Comparison of ENCODE assay signal across 17 mouse cellular contexts in genomic region chr15:103005797-103006196, GRCm38 (mm10). TPM values are rescaled to one million over a fixed set of nuclear protein-coding genes. Genes with fewer than 3 reads are reported as not detected.
A peak's percentile ranks its signal among the peaks of the same experiment; 100 is the strongest.
DNase-seq lines count a peak whose midpoint lies in the region; ATAC-seq and TF ChIP-seq lines count a peak whose summit lies in the region.
"Had no signal": no experiment of that assay in that cellular context is flagged by ENCODE, and none has a peak within 500 bp of the region (broad histone marks: within the 10 kb centered on the region; RNA-seq: fewer than 3 reads in every experiment).

No protein-coding gene starts in this region.

- WGBS in intestine, embryonic 16.5 days, result 17% methylated on average over 5 of the region's 5 CpGs

- H3K4me3 ChIP-seq in C2C12 (ENCODE audit: insufficient read depth, poor library complexity, severe bottlenecking), result no peak overlapping the region
- H3K4me3 ChIP-seq in intestine, embryonic 16.5 days (ENCODE audit: low read length), result peak overlapping the region; percentile 25
- peak overlapping the region; percentile 20 for H3K4me3 ChIP-seq in myocyte
- H3K4me3 ChIP-seq: midbrain, embryonic 12.5 days had no signal

- no peak for TF ChIP-seq POLR2A in myocyte (IDR thresholded peaks at IDR 0.05; ENCODE audit: insufficient read length, low read depth)

- peak overlapping the region; percentile 32 for H3K4me2 ChIP-seq in intestine, embryonic 16.5 days (ENCODE audit: low read depth, low read length)
- H3K4me2 ChIP-seq in myocyte (ENCODE audit: low read depth), result peak overlapping the region; percentile 98
- H3K4me2 ChIP-seq: midbrain, embryonic 12.5 days had no signal

- H3K79me2 ChIP-seq in C2C12 (ENCODE audit: control insufficient read depth, insufficient read depth) (peaks cover 96% of the 10 kb centered on the region), myocyte (ENCODE audit: control insufficient read depth, insufficient read depth) (peaks cover 92% of the 10 kb centered on the region)

- H3ac ChIP-seq in C2C12 (ENCODE audit: control insufficient read depth, insufficient read length, low read depth) (peak overlapping the region; percentile 15), myocyte (ENCODE audit: control insufficient read depth, insufficient read length) (peak overlapping the region; percentile 26)

- H3K27me3 ChIP-seq in C2C12 (ENCODE audit: control insufficient read depth, insufficient read depth, insufficient read length) (no peaks in the 10 kb centered on the region), myocyte (ENCODE audit: control insufficient read depth, insufficient read depth, insufficient read length) (no peaks in the 10 kb centered on the region)
- peaks cover 87% of the 10 kb centered on the region for H3K27me3 ChIP-seq in intestine, embryonic 16.5 days (replicated peaks; ENCODE audit: control insufficient read depth, insufficient read depth, low read length)

- peak overlapping the region; percentile 80 for H3K27ac ChIP-seq in intestine, embryonic 16.5 days (ENCODE audit: low read length)
- H3K27ac ChIP-seq: liver, embryonic 14.5 days; midbrain, embryonic 12.5 days had no signal

- peak overlapping the region; percentile 63 for H3K9ac ChIP-seq in intestine, embryonic 16.5 days (ENCODE audit: low read depth, low read length)
- H3K9ac ChIP-seq: liver, embryonic 14.5 days; midbrain, embryonic 12.5 days had no signal

- peaks cover 14% of the 10 kb centered on the region for H3K4me1 ChIP-seq in intestine, embryonic 16.5 days (ENCODE audit: control insufficient read depth, insufficient read depth, low read length)
- H3K4me1 ChIP-seq: midbrain, embryonic 12.5 days had no signal

- no peak for ATAC-seq in intestine, embryonic 16.5 days
- ATAC-seq: inflammation-experienced regulatory T-cells, adult 6 months had no signal

- peak; percentile 16 for DNase-seq in embryo, embryonic 10 days (ENCODE audit: low spot score)
- DNase-seq in embryo, embryonic 9.5 days (ENCODE audit: extremely low spot score), result no peak
- no peak for DNase-seq in liver
- DNase-seq in left cerebral cortex, adult 8-10 months (ENCODE audit: low spot score in 2 of 2), result no peak
- DNase-seq in right cerebral cortex, adult 2 months (ENCODE audit: low spot score in 2 of 2), result no peak
- DNase-seq: cerebellum, adult 8-10 months; heart, postnatal 36 days; layer of hippocampus, postnatal 36 days; thymus, adult 2 months had no signal

- TF ChIP-seq CTCF in C2C12 (IDR thresholded peaks at IDR 0.05; ENCODE audit: control insufficient read depth, insufficient read depth, insufficient read length), result no peak

- H3K9me3 ChIP-seq in intestine, embryonic 16.5 days (ENCODE audit: control insufficient read depth, low read length), result no peaks in the 10 kb centered on the region
- H3K9me3 ChIP-seq: midbrain, embryonic 12.5 days had no signal

- peaks cover 55% of the 10 kb centered on the region for H3K79me3 ChIP-seq in C2C12 (ENCODE audit: low read depth)

- H3K36me3 ChIP-seq in C2C12 (ENCODE audit: control insufficient read depth, insufficient read depth) (peaks cover 14% of the 10 kb centered on the region), myocyte (ENCODE audit: control insufficient read depth, insufficient read depth) (no peaks in the 10 kb centered on the region)
- no peaks in the 10 kb centered on the region for H3K36me3 ChIP-seq in intestine, embryonic 16.5 days (ENCODE audit: control insufficient read depth, insufficient read depth, low read length)
- H3K36me3 ChIP-seq: midbrain, embryonic 12.5 days had no signal

TF ChIP-seq in C2C12, 6 proteins besides CTCF, POLR2A, EP300 and RAD21:
- TF ChIP-seq MYOG (IDR thresholded peaks at IDR 0.05; ENCODE audit: control insufficient read depth, extremely low read depth, insufficient read length) (no peak), MAX (IDR thresholded peaks at IDR 0.05) (no peak), MYOD1 (IDR thresholded peaks at IDR 0.05; ENCODE audit: control insufficient read depth, insufficient read length, low read depth) (no peak), USF1 (IDR thresholded peaks at IDR 0.05; ENCODE audit: low read depth) (no peak), FOSL1 (IDR thresholded peaks at IDR 0.05; ENCODE audit: insufficient read depth, low read length, poor library complexity, severe bottlenecking) (no peak), CEBPB (IDR thresholded peaks at IDR 0.05; ENCODE audit: low read depth) (no peak)

TF ChIP-seq in myocyte, 11 proteins besides CTCF, POLR2A, EP300 and RAD21:
- TF ChIP-seq REST (IDR thresholded peaks at IDR 0.05; ENCODE audit: insufficient read depth, insufficient read length) (no peak), E2F4 (IDR thresholded peaks at IDR 0.05; ENCODE audit: insufficient read depth) (no peak), CEBPB (IDR thresholded peaks at IDR 0.05; ENCODE audit: insufficient read depth, poor library complexity, severe bottlenecking) (no peak), MYOD1 (IDR thresholded peaks at IDR 0.05; ENCODE audit: control insufficient read depth in 1 of 3, insufficient read length in 2 of 3, low read depth in 2 of 3) (no peak), POLR2AphosphoS2 (IDR thresholded peaks at IDR 0.05; ENCODE audit: insufficient read length, low read depth) (no peak), SRF (IDR thresholded peaks at IDR 0.05; ENCODE audit: control insufficient read depth, insufficient read length, low read depth) (no peak)

RNA-seq across cellular contexts. Expression of gene Hoxc6, which starts 7.7 kb away (rescaled TPM):
- 10.6 TPM for polyA plus RNA-seq in C2C12 (2012; fragmentation: generic; extraction: Trizol)
- polyA plus RNA-seq in intestine, embryonic 16.5 days (2015; fragmentation: Nextera tagmentation; extraction: Ambion mirVana), result 3.2 and 4.0 TPM in 2 replicates
- 14.0 TPM for polyA plus RNA-seq in myocyte (2012; fragmentation: generic; extraction: Trizol)
- total RNA-seq in left cerebral cortex, adult 8-10 months (2022), result not detected
- total RNA-seq: granulocyte monocyte progenitor cell, adult 5-6 weeks; layer of hippocampus, postnatal 36 days had no signal
- polyA plus RNA-seq: inflammation-experienced regulatory T-cells, adult 6 months; midbrain, embryonic 12.5 days had no signal

RNA-seq across cellular contexts. Expression of gene Hoxc4, which starts 12.9 kb away (rescaled TPM):
- polyA plus RNA-seq in C2C12 (2012; fragmentation: generic; extraction: Trizol) (3.4 TPM), myocyte (2012; fragmentation: generic; extraction: Trizol) (3.6 TPM)
- 8.8 and 9.7 TPM in 2 replicates for polyA plus RNA-seq in intestine, embryonic 16.5 days (2015; fragmentation: Nextera tagmentation; extraction: Ambion mirVana)
- not detected for total RNA-seq in left cerebral cortex, adult 8-10 months (2022)
- total RNA-seq: granulocyte monocyte progenitor cell, adult 5-6 weeks; heart, postnatal 36 days; layer of hippocampus, postnatal 36 days had no signal
- polyA plus RNA-seq: inflammation-experienced regulatory T-cells, adult 6 months had no signal

RNA-seq across cellular contexts. Expression of gene Hoxc8, which starts 15.4 kb away (rescaled TPM):
- polyA plus RNA-seq in C2C12 (2012; fragmentation: generic; extraction: Trizol), result 1.1 TPM
- 4.5 and 4.9 TPM in 2 replicates for polyA plus RNA-seq in intestine, embryonic 16.5 days (2015; fragmentation: Nextera tagmentation; extraction: Ambion mirVana)
- polyA plus RNA-seq in myocyte (2012; fragmentation: generic; extraction: Trizol), result 0.71 TPM
- total RNA-seq in left cerebral cortex, adult 8-10 months (2022), result not detected
- total RNA-seq: granulocyte monocyte progenitor cell, adult 5-6 weeks; heart, postnatal 36 days; layer of hippocampus, postnatal 36 days had no signal
- polyA plus RNA-seq: brain, embryonic 14.5 days; midbrain, embryonic 12.5 days had no signal

RNA-seq across cellular contexts. Expression of gene Hoxc9, which starts 29.6 kb away (rescaled TPM):
- 9.4 TPM for polyA plus RNA-seq in C2C12 (2012; fragmentation: generic; extraction: Trizol)
- polyA plus RNA-seq in intestine, embryonic 16.5 days (2015; fragmentation: Nextera tagmentation; extraction: Ambion mirVana), result 0.49 and 0.76 TPM in 2 replicates
- polyA plus RNA-seq in myocyte (2012; fragmentation: generic; extraction: Trizol), result 10.5 TPM
- total RNA-seq in left cerebral cortex, adult 8-10 months (2022), result not detected
- total RNA-seq: granulocyte monocyte progenitor cell, adult 5-6 weeks; heart, postnatal 36 days; layer of hippocampus, postnatal 36 days had no signal
- polyA plus RNA-seq: brain, embryonic 14.5 days; inflammation-experienced regulatory T-cells, adult 6 months; midbrain, embryonic 12.5 days had no signal

RNA-seq across cellular contexts. Expression of gene Hoxc5, which starts 38.6 kb away (rescaled TPM):
- polyA plus RNA-seq in C2C12 (2012; fragmentation: generic; extraction: Trizol), result 1.6 TPM
- polyA plus RNA-seq in intestine, embryonic 16.5 days (2015; fragmentation: Nextera tagmentation; extraction: Ambion mirVana), result 6.8 and 7.2 TPM in 2 replicates
- 1.2 TPM for polyA plus RNA-seq in myocyte (2012; fragmentation: generic; extraction: Trizol)
- total RNA-seq in left cerebral cortex, adult 8-10 months (2022), result not detected
- total RNA-seq: granulocyte monocyte progenitor cell, adult 5-6 weeks; heart, postnatal 36 days; layer of hippocampus, postnatal 36 days had no signal
- polyA plus RNA-seq: inflammation-experienced regulatory T-cells, adult 6 months; midbrain, embryonic 12.5 days had no signal
